Mouse (Mus musculus) brain, embryonic 14.5 days (tissue): ENCODE data around the gene Crtc1.

Experiments
- CTCF ChIP-seq: fragments of 200-500 bp; IDR thresholded peaks from 2 replicates; pipeline ENCODE4 v1.5.1; 2012; ENCODE audit warnings: inconsistent platforms, mild to moderate bottlenecking, moderate library complexity, borderline replicate concordance; ENCODE audit not compliant: insufficient read depth, insufficient read length; ENCODE audit errors: extremely low read depth
- POLR2A ChIP-seq: fragments of 200-500 bp; IDR thresholded peaks from 2 replicates; pipeline ENCODE4 v1.6.1; 2012; ENCODE audit warnings: mild to moderate bottlenecking, inconsistent platforms, borderline replicate concordance; ENCODE audit not compliant: poor library complexity, insufficient read depth, insufficient read length, severe bottlenecking; ENCODE audit errors: extremely low read depth

GRCm38 (mm10) chr8:70356111-70356510 lies 83.3 kb downstream of the Crtc1 start:
- no peak for TF ChIP-seq POLR2A
- TF ChIP-seq CTCF: no peak
